Mouse (Mus musculus): Measurements from ENCODE around the gene Alx3.
"Not testable (repeated sequence)": the region's sequence is repeated elsewhere in the genome, so short reads cannot be mapped to it uniquely, and the experiment has no call there.

Alx3 gene

DNA sequence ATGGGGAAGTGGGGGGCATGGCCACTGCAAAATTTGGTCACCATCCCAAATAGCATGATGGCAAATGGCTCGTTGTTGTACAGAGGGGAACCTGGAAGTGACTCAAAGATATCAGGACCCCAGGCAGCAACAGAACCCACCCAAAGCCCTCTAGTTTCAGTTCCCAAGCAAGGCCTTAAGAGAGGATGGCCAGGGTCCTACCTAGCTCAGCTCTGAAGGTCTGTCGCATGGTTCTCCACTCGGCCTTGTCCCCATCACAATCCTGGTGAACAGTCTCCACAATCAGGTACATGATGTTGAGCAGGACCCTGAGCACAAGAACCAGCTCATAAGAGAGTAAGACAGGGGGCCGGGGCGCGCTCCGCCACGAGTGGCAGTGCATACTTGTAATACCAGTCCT, 29.6 kb downstream of the Alx3 start:
- no peak for DNase-seq (ENCODE audit: low spot score)

DNA sequence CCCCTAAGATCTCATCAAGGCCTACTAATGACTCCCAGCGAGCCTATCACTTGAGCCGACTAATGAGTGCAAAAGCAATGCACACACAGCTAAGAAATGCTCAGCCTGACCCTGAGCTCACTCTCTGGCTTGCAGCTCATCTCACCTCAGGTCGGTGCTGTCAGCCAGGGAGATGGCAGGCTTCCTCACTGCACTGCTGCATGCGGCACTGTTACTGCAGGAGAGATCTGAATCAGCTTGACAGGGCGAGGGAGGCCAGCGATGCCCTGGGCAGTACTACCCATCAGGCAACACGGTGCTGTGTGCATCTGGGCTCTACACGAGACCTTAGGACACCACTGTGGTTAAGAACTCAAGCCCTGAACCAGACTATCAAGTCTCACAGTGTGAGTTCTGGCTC, 30.7 kb downstream of the Alx3 start:
- DNase-seq (ENCODE audit: low spot score) = no peak

DNA sequence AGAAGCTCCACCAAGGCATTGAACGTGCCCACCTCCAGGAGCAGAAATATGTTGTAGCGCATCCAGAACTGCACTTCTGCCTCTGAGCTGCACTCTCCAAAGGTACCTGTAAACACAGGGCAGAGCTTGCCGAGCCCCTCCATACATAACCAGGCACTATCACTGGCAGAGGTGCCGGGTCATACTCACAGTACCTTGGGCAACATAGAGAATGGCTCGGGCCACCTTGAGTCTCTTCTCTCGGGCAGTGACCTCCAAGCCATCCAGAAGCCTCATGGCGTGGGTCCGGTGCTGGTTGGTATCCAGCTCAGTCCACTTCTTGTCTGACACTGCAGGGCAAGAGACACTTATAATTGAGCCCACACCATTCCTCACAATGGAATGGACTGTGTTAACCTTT, 31.9 kb downstream of the Alx3 start:
- no peak for DNase-seq (ENCODE audit: low spot score)

DNA sequence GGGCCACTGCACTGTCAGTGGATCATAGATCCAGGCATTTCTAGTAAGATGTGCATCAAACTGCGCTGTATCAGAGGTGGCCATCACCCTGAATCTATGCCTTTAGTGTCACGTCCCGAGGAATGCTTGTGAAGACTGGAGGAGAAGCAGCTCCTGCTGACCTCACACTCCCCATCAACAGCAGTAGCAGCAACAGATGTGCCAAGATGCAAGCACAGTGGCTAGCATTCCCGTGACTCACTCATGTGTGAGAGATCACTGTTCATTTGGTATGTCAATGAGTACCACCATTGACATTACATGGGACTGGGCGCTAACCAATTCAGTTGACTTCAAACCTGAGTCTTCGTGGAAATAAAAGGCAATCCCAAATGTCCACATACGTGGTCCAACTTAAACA, 32.8 kb downstream of the Alx3 start:
- DNase-seq (ENCODE audit: low spot score) = no peak

DNA sequence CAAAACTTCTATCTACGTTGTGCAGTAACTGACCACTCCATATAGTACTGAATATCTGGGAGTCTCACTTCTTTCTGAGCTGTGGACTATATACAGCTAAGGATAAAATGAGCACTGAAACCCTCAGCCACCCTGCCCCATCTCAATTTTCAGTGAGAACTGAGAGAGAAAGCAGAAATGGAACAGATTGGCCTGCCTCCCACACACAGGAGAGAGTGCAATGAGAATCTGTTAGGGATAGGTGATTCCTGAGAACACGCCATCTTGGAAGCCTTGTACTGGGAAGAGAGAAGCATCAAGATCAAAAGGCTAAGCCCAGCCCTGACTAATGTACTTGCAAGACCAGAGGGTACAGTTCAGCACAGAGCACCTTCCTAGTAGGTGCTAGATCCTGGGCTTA, 33.7 kb downstream of the Alx3 start:
- no peak for DNase-seq (ENCODE audit: low spot score)

DNA sequence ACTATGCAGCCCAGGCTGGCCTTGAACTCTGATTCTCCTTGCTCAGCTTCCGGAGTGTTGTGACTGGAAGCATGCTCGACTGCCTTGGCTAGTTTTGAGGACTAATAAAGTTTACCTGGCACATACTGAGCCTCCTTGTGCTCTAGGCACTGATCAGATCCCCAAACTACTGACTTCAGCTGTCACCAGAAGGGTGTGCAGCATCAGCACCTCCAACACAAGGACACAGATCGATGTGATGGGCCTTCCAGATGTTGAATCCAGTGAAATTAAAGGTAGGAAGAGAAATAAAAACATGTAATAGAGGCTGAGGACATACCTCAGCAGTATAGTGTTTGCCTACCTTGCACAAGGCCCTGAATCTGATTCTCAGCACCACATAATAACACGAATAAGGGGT, 34.6 kb downstream of the Alx3 start:
- DNase-seq (ENCODE audit: low spot score) = no peak

DNA sequence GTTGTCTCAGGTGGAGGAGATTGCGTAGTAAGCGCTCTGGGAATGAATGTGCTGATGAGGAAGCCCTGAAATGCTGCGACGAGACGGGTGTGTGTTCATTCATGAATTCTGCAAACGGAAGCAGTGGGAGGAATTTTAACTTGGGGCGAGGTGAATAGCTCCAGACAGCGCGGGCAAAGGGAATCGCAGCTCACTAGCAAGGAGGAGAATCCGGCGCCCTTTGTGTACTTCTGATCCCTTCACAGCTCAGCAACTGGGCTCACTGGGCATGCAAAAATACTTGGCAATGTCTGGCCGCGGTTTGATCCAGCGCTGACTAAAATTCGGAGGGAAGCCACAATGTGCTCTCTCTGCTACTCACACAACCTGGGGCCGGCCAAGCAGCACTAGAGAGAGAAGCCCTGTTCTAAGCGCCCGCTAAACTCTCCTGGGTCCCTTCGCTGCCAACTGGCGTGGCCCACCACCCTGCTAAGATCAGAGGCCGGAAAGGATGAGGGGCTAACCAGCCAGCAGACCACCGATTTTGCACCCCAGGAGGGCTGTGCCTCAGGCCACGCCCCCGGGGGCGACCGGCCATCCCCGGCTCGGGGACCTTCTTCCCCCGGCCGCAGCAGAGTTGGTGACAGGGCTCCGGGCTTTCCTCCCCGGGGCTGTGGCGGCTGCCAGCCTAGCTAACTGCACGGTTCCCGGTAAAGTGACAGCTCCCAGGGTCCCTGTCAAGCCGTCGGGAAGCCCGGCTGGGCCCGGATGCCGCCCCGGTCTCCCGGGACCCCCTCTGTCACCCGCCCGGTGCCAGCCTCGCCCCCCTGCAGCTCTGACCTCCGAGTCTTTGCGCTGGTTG, 36.1 kb downstream of the Alx3 start, which contains the start of gene Gm10961:
TSS of gene Gm10961 (plus strand) at position 641 of the 841 bp plus-strand sequence.
- peak; percentile 45 for DNase-seq (ENCODE audit: low spot score)

DNA sequence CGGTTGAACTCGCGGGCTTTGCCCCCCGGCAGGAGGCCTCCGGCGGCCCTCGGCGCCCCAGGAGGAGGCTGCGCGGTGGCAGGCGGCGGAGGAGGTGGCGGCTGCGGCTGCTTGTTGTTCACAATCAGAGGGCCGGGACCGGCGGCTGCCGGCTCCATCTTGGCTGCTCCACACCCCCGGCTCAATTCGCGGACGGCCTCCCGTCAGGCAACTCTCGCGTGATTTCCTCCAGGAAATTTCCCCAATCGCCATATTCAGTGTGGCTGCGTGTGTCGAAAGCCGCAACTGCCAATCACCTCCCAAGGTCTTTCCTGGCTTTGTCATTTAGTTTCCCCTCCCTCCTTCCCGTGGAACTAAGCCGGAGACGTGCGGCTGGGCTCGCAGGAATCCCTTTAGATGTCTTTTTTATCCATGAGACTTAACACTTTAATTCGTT, 36.7 kb downstream of the Alx3 start, which contains the start of gene Strip1:
TSS of gene Strip1 (minus strand) at position 172 of the 436 bp plus-strand sequence.
- peak; percentile 86 for DNase-seq (ENCODE audit: low spot score)

DNA sequence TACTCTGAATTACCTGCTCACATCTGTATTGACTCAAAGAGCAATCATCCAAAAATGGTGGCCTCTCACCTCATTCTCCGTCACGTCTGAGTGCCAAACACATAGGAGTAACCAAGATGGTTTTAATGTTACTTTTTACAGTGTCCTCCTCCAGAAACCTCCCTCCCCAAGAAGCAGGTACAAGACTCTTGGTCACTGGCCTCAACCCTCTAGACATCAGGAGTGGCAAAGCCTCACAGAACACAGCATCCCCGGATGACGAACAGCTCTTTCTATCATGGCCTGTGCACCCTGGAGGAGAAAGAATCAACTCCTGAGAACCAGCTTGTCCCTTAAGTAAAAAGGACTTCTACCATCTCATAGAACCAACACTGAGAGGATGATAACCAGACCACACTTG, 38.0 kb downstream of the Alx3 start:
- DNase-seq (ENCODE audit: low spot score) = no peak

DNA sequence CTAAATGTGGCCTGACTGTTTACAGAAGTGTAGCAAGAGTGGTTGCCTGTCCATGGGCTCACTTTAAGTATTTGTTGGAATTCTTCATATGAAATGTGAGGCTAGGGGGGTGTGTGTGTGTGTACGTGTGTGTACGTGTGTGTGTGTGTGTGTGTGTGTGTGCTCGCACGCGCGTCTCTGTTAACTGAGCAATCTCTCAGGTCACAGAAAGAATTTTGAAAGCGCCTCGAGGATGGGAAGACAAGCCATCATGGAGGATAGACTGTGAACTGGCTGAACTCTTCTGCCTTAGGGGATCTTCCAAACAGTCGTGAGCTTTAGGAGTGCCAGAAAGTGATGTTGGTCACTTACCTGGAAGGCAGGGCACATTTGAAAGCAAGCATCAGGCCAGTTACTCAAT, 39.1 kb downstream of the Alx3 start:
- DNase-seq (ENCODE audit: low spot score) = no peak

DNA sequence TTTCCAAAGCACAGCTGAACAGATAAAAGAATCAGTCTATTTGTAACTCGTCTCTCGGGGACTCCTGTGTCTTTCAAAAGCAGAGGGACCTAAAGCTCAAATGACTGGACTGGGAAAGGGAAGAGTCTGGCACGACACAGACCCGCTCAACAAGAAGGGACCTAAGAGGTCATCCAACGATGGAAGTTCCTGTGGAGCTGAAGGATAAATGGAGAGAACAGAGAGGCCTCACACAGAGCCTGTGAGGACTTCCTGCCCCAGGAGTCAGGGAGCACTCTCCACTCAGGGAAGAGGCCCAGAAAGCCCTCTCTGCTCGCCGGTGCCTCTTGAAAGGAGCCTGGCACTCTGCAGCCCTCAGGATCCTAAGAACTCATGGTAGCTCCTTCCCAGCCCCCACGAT, 41.0 kb downstream of the Alx3 start:
- no peak for DNase-seq (ENCODE audit: low spot score)

DNA sequence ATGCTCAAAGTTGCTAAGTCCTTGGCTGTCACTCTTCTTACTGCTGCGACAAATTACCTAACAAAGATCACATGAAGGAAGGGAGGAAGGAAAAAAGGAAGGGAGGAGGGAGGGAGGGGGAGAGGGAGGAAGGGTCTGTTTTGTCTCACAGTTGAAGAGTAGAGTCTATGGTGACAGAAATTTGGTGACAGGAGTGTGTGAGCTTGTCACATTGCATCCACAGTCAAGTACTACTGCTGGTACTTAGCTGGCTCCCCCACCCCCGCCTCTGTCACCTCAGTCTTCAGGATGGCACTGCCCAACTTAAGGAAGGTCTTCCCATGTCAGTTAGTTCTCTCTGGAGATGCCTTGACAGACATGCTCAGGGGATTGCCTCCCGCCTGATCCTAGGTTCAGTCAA, 41.4 kb downstream of the Alx3 start:
- no peak for DNase-seq (ENCODE audit: low spot score)

DNA sequence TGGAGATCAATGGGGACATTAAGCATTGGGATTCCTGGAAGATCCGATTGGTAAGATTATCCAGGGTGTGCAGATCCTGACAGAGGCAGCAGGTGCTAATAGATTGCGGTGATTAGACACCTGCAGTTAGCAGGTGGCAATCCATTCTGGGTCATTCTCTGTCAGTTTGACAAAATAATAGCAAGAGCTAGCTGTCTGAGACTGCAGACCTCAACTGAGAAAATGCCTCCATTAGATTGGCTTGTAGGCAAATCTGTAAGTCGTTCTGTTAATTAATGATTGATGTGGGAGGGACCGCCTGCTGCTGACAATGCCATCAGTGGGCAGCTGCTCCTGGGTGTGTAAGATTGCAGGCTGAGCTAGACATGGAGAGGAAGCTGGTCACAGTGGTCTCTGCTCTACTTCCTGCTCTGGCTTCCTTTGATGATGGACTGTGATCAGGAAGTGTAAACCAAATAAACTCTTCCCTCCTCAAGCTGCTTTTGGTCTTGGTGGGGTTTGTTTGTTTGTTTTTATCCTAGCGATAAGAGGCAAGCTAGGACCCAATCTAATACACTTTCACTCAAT, 42.9 kb downstream of the Alx3 start:
- no peak for DNase-seq (ENCODE audit: low spot score)

DNA sequence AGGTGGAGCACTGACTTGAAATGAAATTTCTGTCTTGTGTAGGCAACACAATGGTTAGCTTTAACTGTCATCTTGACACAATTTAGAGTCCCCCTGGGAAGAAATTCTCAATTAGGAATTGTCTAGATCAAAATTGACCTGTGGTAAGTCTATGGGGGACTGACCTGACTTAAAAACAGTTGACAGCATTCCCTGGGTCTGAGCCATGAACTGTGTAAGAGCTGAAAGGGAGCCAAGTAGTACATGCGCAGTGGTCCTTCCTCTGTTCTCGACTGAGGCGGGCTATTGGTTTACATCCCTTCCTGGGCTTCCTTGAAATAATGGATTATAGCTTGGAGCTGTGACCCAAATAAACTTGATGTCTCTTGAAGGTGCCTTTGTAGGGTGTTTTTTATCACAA, 52.1 kb downstream of the Alx3 start:
- no peak for DNase-seq (ENCODE audit: low spot score)

DNA sequence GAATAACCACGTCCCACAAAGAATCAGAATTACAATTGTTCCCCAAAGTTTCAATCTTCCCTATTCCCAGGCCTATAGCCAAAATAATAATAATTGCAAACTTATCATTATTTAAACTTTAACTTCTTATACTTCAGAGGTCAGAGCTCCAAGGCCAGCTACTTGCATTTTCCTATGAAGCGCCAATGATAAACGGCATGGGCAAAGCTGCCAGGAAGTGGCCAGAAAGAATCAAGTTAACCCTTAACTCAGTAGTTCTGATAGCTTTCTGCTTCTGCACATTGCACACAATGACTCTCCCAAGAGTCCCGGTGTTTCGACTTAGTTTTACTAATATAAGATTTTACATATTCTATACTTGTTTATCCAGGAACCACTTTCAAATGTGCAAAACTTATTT, 55.4 kb downstream of the Alx3 start:
- DNase-seq (ENCODE audit: low spot score) = not testable (repeated sequence)

DNA sequence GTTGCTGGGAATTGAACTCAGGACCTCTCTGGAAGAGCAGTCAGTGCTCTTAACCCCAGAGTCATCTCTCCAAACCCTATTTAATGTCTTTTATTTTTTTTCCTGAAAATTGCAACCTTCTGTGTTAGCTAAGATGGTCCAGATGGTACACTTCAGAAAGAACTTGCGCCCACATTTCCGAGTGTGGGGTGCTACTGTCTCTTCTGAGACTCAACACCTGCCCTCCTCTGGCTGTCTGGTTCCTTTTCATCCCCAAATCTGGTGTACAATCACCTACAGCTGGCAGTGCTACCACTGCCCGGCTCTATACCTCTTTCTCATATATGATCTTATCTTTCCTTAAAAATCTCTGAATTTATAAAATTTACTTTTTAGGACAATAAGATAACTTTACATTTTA, 58.1 kb downstream of the Alx3 start:
- DNase-seq (ENCODE audit: low spot score) = no peak

DNA sequence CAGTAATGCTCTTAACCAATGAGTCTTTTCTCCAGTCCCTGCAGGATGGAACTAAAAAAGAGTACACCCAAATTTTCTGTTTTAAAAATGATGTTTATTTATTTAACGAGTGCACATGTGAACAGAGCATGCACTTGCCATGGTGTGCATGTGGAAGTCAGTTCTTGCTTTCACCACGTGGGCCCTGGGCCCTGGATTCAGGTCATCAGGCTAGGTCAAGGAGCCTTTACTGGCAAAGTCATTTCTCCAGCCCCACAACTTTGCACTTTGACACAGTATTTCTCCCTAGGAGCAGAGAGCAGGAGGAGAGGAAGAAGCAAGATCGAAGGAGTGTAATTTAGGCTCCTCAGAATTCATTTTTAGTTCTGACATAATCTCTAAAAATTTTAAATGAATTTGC, 60.0 kb downstream of the Alx3 start:
- DNase-seq (ENCODE audit: low spot score) = no peak

Data from urinary bladder, postnatal 25 days (tissue).